Mouse (Mus musculus) liver, embryonic 15.5 days (tissue): ENCODE data around the gene Dnajb7. TPM values are rescaled to one million over a fixed set of nuclear protein-coding genes. Genes with fewer than 3 reads are reported as not detected.
A peak's percentile ranks its signal among the peaks of the same experiment; 100 is the strongest.
"Not testable (repeated sequence)": the region's sequence is repeated elsewhere in the genome, so short reads cannot be mapped to it uniquely, and the experiment has no call there.

Experiments
- ATAC-seq: fragments of 200-750 bp; cut with Nextera tagmentation; 2 replicates; pipeline ENCODE4 v1.8.0; 2017; ENCODE audit warnings: moderate number of reproducible peaks, mild to moderate bottlenecking, moderate library complexity; ENCODE audit not compliant: insufficient read depth
- H3K27ac ChIP-seq: fragments of 300-500 bp; sonication (generic); replicated peaks from 2 replicates; pipeline ENCODE4 v1.5.1; 2015; ENCODE audit warnings: mild to moderate bottlenecking, inconsistent platforms
- H3K27me3 ChIP-seq: fragments of 300-500 bp; sonication (generic); 2 replicates; pipeline ENCODE4 v1.6.1; 2015; ENCODE audit warnings: mild to moderate bottlenecking, inconsistent platforms
- H3K36me3 ChIP-seq: fragments of 300-500 bp; sonication (generic); replicated peaks from 2 replicates; pipeline ENCODE4 v1.6.1; 2015; ENCODE audit warnings: moderate library complexity, mild to moderate bottlenecking, inconsistent platforms
- H3K4me1 ChIP-seq: fragments of 300-500 bp; sonication (generic); replicated peaks from 2 replicates; pipeline ENCODE4 v1.6.1; 2015; ENCODE audit warnings: inconsistent platforms
- H3K4me2 ChIP-seq: fragments of 300-500 bp; sonication (generic); 2 replicates; pipeline ENCODE4 v1.6.1; 2015; ENCODE audit warnings: moderate library complexity, mild to moderate bottlenecking, inconsistent platforms
- H3K4me3 ChIP-seq: fragments of 300-500 bp; sonication (generic); replicated peaks from 2 replicates; pipeline ENCODE4 v1.5.1; 2015; ENCODE audit warnings: mild to moderate bottlenecking, inconsistent platforms
- H3K9ac ChIP-seq: fragments of 300-500 bp; sonication (generic); 2 replicates; pipeline ENCODE4 v1.6.1; 2015; ENCODE audit warnings: moderate library complexity, mild to moderate bottlenecking, inconsistent platforms
- H3K9me3 ChIP-seq: fragments of 300-500 bp; sonication (generic); replicated peaks from 2 replicates; pipeline ENCODE4 v1.6.1; 2016; ENCODE audit warnings: inconsistent platforms
- WGBS: fragments of 180-500 bp; shearing (Covaris S2); methylation state at CpG from one replicate; pipeline ENCODE4 v1.1.7; 2015; ENCODE audit warnings: mixed read lengths; ENCODE audit not compliant: insufficient replicate concordance; 5-methylcytosine and 5-hydroxymethylcytosine counted together
- polyA plus RNA-seq: library from polyadenylated mRNA; unstranded; fragments of >200 nt; fragmentation: Nextera tagmentation; extraction: Ambion mirVana; gene quantifications from 2 replicates; pipeline ENCODE4 v1.2.1, GENCODE M21; 2015

Dnajb7 gene
- 0.70 and 0.75 TPM in 2 replicates for polyA plus RNA-seq

DNA sequence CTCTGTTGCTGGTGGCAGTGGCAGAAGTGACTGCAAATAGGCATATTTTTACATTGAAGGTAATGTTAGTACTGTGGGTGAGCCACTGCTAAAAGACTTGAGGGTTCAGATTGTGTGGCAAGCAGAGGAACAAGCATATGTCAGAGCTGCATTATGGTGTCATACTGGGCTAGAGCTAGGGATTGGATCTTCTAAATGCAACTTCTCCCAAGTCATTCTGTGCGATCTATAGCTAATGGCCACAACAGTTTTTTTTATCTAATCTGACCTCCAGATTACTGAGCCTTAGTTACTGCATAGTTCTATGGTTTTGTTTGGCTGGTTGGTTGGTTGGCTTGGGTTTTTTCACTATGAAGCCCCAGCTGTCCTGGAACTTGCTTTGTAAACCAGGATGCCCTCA lies at the start of gene Dnajb7:
Dnajb7 (minus strand) TSS at position 101 of the 400 bp plus-strand sequence.
- no peak for ATAC-seq
- Histone ChIP-seq H3K36me3 (no peaks in the 10 kb centered on the region), H3K27me3 (no peaks in the 10 kb centered on the region), H3K4me3 (no peak within 1 kb of the TSS), H3K9me3 (no peaks in the 10 kb centered on the region), H3K4me2 (no peak within 1 kb of the TSS), H3K9ac (no peak within 1 kb of the TSS), H3K4me1 (no peaks in the 10 kb centered on the region), H3K27ac (no peak within 1 kb of the TSS)
- WGBS, result 76% methylated on average over 1 of the region's 1 CpGs

DNA sequence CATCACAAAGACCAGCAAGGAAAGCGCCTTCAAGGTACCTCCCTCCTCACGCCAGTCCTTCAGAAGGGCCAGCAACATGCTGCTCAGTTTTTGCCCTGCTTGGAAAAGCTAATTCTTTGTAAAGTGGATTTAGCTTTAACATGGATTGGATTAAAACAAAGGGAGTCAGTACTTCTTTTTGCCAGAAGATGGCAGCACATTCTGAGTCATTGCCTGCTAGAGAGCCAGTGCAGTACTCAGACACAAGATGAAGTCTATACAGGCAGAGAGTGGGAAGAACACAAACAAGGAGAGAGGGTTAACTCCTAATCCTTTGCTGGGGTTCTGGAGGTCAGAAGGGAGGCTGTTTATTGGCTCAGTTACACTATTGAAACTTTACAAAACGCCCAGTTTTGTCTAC lies 40.4 kb upstream of the Dnajb7 start:
- ATAC-seq, result no peak
- H3K36me3 ChIP-seq, result peaks cover 36% of the 10 kb centered on the region
- H3K4me2 ChIP-seq, result no peak overlapping the region
- H3K4me3 ChIP-seq, result no peak overlapping the region
- no peak overlapping the region for H3K27ac ChIP-seq
- WGBS, result 38% methylated on average over 3 of the region's 3 CpGs
- no peak overlapping the region for H3K9ac ChIP-seq
- H3K4me1 ChIP-seq, result no peaks in the 10 kb centered on the region
- H3K9me3 ChIP-seq, result no peaks in the 10 kb centered on the region
- no peaks in the 10 kb centered on the region for H3K27me3 ChIP-seq

DNA sequence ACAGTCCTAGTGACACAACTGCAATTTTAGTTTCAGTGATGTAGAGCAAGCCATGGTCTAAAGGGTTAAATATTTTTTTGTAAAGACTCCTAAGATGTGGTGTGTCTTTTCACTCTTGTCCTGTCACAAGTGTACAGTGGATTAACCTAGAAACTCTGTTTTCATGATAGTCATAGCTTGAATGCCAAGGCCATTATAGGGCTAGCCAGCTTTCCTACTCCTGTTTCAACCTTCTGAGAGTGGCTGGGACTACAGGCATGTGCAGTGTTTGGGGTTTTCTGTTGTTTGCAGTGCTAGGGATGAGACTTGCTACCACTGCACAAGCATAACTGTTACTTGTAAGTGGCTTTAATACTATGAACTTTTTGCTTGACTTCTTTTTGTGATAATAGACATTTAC lies 31.1 kb upstream of the Dnajb7 start:
- no peak overlapping the region for H3K27ac ChIP-seq
- H3K27me3 ChIP-seq, result no peaks in the 10 kb centered on the region
- H3K36me3 ChIP-seq, result peaks cover 21% of the 10 kb centered on the region
- H3K4me1 ChIP-seq, result no peaks in the 10 kb centered on the region
- no peak for ATAC-seq
- H3K4me3 ChIP-seq, result no peak overlapping the region
- H3K4me2 ChIP-seq, result no peak overlapping the region
- no peak overlapping the region for H3K9ac ChIP-seq
- no peaks in the 10 kb centered on the region for H3K9me3 ChIP-seq

DNA sequence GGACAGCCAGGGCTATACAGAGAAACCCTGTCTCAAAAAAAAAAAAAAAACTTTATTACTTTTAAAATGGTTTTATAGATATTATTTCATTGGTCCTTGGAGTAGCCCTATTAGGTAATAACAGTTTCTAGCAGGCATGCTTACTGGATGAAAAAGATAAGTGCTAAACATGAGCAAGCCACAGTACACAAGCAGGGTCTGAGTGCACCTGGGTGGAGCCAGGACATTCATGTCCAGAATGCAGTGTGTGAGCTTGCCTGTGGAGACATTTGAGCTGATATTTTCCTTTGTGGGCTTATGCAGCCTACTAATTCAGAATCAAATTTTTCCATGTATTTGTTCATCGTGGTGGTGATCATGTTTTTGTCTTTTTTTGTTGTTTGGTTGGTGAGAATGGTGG lies 30.2 kb upstream of the Dnajb7 start:
- no peak overlapping the region for H3K4me2 ChIP-seq
- 79% methylated on average over 1 of the region's 1 CpGs for WGBS
- no peak for ATAC-seq
- H3K36me3 ChIP-seq, result peaks cover 21% of the 10 kb centered on the region
- H3K27ac ChIP-seq, result no peak overlapping the region
- H3K27me3 ChIP-seq, result no peaks in the 10 kb centered on the region
- no peaks in the 10 kb centered on the region for H3K4me1 ChIP-seq
- H3K4me3 ChIP-seq, result no peak overlapping the region
- H3K9ac ChIP-seq, result no peak overlapping the region
- H3K9me3 ChIP-seq, result no peaks in the 10 kb centered on the region

DNA sequence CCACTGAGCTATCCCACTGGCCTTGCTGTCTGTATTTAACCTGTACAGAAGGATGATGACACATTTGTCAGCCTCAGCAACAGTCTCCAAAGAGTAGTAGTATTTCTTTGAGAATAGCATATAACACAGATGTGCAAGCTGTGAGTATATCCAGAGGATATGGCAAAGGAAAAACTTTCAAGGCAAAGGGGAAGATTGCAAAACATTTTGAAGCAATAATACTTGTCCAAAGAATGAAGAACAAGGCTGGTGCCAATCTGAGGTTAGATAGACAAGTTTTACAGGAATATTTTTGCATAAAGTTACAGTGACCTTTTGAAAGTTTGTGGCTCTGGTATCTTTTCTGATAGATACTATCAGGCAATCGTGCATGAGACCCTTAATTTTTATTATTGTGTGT lies 23.1 kb upstream of the Dnajb7 start:
- WGBS, result 80% methylated on average over 1 of the region's 1 CpGs
- no peak for ATAC-seq
- H3K27ac ChIP-seq, result no peak overlapping the region

DNA sequence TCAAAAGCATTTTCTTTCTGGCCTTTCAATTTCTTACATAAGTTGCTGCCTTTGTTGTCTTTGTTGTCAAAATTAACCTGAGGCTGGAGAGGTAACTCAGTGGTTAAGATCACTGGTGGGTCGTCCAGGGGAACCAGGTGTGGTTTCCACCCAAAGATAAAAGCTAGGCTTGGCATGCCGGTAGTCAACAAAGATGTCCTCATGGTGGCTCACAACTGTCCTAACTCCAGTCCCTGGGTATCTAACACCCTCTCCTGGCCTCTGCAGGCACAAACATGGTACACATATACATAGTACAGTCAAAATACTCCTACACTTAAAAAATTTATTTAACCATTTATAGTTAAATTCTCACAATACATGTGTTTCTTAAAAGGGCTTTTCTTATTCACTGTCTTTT lies 19.8 kb upstream of the Dnajb7 start:
- Histone ChIP-seq H3K9me3 (no peaks in the 10 kb centered on the region), H3K27me3 (no peaks in the 10 kb centered on the region), H3K36me3 (peaks cover 31% of the 10 kb centered on the region), H3K4me1 (no peaks in the 10 kb centered on the region), H3K9ac (no peak overlapping the region), H3K4me3 (no peak overlapping the region), H3K27ac (no peak overlapping the region), H3K4me2 (no peak overlapping the region)
- 48% methylated on average over 2 of the region's 2 CpGs for WGBS
- ATAC-seq, result no peak

More for the DNA sequence above, 23.1 kb upstream of the Dnajb7 start:
- Histone ChIP-seq H3K36me3 (peaks cover 34% of the 10 kb centered on the region), H3K4me3 (no peak overlapping the region), H3K4me2 (no peak overlapping the region), H3K9ac (no peak overlapping the region), H3K4me1 (no peaks in the 10 kb centered on the region), H3K9me3 (no peaks in the 10 kb centered on the region), H3K27me3 (no peaks in the 10 kb centered on the region)

DNA sequence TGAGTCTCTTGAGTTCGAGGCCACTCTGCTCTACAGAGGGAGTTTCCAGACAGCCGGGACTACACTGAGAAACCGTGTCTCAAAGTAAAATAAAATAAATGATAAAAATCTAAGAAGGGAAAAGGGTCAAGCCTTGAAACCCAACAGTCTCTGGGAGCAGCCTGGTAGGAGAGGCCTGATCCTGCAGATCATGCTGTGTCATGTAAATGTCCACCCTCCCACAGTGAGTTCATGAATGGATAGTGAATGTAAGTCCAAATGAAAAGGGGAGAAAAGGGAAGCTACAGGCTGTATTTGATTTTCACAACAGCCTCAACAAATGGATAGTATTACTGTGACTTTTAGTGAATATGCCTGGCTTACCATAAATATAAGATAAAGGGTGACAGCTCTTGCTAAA lies 17.2 kb upstream of the Dnajb7 start:
- Histone ChIP-seq H3K9ac (no peak overlapping the region), H3K9me3 (no peaks in the 10 kb centered on the region), H3K4me2 (no peak overlapping the region), H3K4me1 (peaks cover 10% of the 10 kb centered on the region), H3K27ac (no peak overlapping the region), H3K36me3 (peaks cover 10% of the 10 kb centered on the region), H3K27me3 (no peaks in the 10 kb centered on the region), H3K4me3 (no peak overlapping the region)
- WGBS, result 75% methylated on average over 3 of the region's 3 CpGs
- no peak for ATAC-seq

DNA sequence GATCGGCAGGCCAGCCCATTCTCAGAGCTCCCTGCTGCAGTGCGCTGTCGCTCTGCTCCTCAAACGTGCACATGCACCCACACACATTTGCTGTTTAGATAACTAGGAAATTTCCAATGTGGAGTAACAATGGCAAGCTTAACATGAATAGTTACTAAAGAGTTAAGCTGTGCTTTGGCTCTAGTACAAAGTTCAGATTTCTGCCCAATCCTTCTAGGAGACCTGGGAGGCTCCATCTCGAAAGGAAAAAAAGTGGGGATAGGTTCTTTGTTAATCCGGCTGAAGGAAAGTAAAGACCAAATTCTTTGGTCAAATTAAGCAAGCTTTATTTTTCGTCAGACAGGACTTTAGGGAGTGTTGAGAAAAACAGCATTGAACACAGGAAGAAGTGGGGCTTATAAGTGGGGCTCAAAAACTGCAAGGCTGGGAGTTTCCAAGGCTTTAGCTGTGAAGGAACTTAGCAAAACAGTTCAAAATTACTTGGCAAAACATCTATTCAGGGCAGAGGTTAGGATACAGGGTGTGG lies 14.1 kb upstream of the Dnajb7 start:
- Histone ChIP-seq H3K27ac (peak overlapping the region; percentile 12), H3K27me3 (no peaks in the 10 kb centered on the region), H3K9me3 (no peaks in the 10 kb centered on the region), H3K4me1 (peaks cover 23% of the 10 kb centered on the region), H3K9ac (no peak overlapping the region), H3K36me3 (peaks cover 2% of the 10 kb centered on the region), H3K4me3 (no peak overlapping the region), H3K4me2 (peak overlapping the region; percentile 6; the same call in 1 of the 2 replicates)
- WGBS, result 69% methylated on average over 7 of the region's 7 CpGs
- no peak for ATAC-seq

DNA sequence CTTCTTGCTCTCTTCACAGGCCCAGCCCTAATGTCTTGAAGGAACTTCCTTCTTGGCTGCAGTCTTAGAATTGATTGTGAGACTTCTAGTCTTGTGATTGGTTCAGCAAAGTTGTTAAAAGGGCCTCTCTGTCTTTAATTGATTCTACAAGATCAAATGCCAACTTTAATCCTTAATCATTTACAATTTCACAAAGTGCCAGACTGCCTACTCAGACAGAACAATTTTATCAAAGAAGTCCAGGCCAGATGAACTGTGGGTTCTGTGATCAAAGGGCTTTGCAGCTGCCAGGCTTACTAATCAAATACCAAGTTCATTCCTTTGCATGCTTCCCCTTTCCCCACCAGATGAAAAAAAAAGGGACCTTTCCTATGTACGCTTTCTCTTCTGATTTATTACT lies 13.4 kb upstream of the Dnajb7 start:
- WGBS, result 46% methylated on average over 1 of the region's 1 CpGs
- Histone ChIP-seq H3K4me1 (peaks cover 31% of the 10 kb centered on the region), H3K27ac (peak overlapping the region; percentile 1; the same call in 1 of the 2 replicates), H3K4me3 (no peak overlapping the region), H3K4me2 (no peak overlapping the region), H3K36me3 (no peaks in the 10 kb centered on the region; the same call in 1 of the 2 replicates), H3K9ac (no peak overlapping the region), H3K9me3 (no peaks in the 10 kb centered on the region), H3K27me3 (no peaks in the 10 kb centered on the region)
- no peak for ATAC-seq

DNA sequence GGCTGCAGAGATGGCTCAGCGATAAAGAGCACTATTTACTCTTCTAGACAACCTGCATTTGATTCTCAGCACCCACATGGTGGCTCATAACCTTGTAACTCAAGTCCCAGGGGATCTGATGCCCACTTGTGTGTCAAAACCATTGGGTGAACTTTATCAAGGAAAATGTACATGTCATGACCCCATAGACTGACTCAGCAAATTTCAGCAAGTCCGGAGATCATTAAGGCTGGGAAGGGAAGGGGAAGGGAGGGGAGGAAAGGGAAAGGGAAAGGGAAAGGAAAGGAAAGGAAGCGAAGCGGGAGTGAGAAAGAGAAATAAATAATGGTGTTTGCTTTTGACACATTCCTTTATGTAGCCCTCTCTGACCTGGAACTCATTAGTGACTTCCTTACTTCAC lies 10.0 kb upstream of the Dnajb7 start:
- WGBS, result 73% methylated on average over 4 of the region's 4 CpGs
- no peak overlapping the region for H3K4me2 ChIP-seq
- no peak for ATAC-seq
- H3K27ac ChIP-seq, result peak overlapping the region; percentile 49; the same call in 1 of the 2 replicates
- no peaks in the 10 kb centered on the region for H3K9me3 ChIP-seq
- peaks cover 4% of the 10 kb centered on the region; the same call in 1 of the 2 replicates for H3K36me3 ChIP-seq
- H3K4me1 ChIP-seq, result peaks cover 33% of the 10 kb centered on the region
- no peak overlapping the region for H3K9ac ChIP-seq
- H3K27me3 ChIP-seq, result no peaks in the 10 kb centered on the region
- no peak overlapping the region for H3K4me3 ChIP-seq

DNA sequence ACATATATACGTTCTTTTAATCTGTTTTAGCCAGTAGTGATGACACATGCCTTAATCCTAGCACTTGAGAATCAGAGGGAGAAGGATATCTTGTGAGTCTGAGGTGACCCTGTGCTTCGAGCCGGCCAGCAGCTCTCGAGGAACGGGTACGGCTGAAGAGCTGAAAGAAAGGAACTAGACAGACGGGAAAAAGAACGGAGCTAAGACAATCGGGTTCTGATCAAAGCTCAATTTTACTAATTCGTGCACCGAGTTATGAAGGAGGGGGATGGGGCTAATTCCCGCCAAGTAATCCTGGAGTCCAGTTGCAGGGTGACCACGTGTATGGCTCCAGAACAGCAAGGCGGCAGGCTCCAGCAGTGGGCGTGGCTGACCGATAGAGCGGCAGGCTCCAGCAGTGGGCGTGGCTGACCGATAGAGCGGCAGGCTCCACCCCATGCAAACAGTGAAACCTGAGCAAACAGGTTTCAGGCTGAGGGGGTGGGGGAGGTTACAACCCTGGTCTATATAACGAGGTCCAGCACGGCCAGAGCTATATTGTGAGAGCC lies 8.7 kb upstream of the Dnajb7 start:
- Histone ChIP-seq H3K27ac (peak overlapping the region; percentile 68), H3K4me3 (peak overlapping the region; percentile 41), H3K4me1 (peaks cover 29% of the 10 kb centered on the region), H3K4me2 (peak overlapping the region; percentile 72), H3K9ac (peak overlapping the region; percentile 43; the same call in 1 of the 2 replicates)
- H3K27me3 ChIP-seq, H3K36me3 ChIP-seq, H3K9me3 ChIP-seq: not testable (repeated sequence)
- ATAC-seq, result peak; percentile 79
- 9% methylated on average over 22 of the region's 22 CpGs for WGBS

DNA sequence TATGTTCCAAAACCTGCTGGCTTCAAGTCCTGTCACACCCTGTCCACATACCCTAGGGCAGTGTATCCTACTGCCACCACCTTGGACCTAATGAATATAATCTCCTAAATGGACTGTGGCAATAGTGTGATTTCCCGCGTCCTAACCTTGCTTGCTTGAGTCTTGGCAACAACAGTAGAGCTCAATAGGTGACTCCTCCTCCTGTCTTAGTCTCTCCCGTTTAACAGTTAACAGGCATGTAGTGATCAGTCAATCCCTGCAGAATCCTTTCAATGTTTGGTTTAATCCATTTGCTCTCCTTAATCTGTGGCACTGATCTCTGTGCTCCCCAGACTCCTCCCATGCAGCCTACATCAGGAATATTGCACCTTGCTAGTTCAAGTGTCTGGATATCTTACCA lies 3.1 kb downstream of the Dnajb7 start:
- ATAC-seq, result no peak

More for the DNA sequence above, 3.1 kb downstream of the Dnajb7 start:
- H3K4me3 ChIP-seq, result no peak overlapping the region
- WGBS, result 85% methylated on average over 3 of the region's 3 CpGs
- H3K27ac ChIP-seq, result no peak overlapping the region
- H3K9me3 ChIP-seq, result no peaks in the 10 kb centered on the region
- no peaks in the 10 kb centered on the region for H3K27me3 ChIP-seq
- no peak overlapping the region for H3K9ac ChIP-seq
- H3K4me2 ChIP-seq, result no peak overlapping the region
- H3K4me1 ChIP-seq, result peaks cover 16% of the 10 kb centered on the region
- no peaks in the 10 kb centered on the region for H3K36me3 ChIP-seq
